Mouse (Mus musculus): ENCODE results near the gene Fhad1.
A peak's percentile ranks its signal among the peaks of the same experiment; 100 is the strongest.

- TF ChIP-seq CTCF (IDR thresholded peaks at IDR 0.05; ENCODE audit: low read depth), result no peak
- peak; percentile 40 for TF ChIP-seq EP300 (optimal IDR thresholded peaks at IDR 0.05)
These were observed 86.0 kb downstream of the Fhad1 start for GRCm38 (mm10) chr4:141928881-141929281.

Data from stomach, postnatal 0 days (tissue).